Mouse (Mus musculus) right cerebral cortex, adult 18-20 months (tissue): Measurements from ENCODE around the gene Stk39.
A peak's percentile ranks its signal among the peaks of the same experiment; 100 is the strongest.

Experiments
- DNase-seq: peaks from one replicate; pipeline ENCODE4 v3.0.0; 2022; ENCODE audit warnings: mixed read lengths

The Stk39 gene

DNA sequence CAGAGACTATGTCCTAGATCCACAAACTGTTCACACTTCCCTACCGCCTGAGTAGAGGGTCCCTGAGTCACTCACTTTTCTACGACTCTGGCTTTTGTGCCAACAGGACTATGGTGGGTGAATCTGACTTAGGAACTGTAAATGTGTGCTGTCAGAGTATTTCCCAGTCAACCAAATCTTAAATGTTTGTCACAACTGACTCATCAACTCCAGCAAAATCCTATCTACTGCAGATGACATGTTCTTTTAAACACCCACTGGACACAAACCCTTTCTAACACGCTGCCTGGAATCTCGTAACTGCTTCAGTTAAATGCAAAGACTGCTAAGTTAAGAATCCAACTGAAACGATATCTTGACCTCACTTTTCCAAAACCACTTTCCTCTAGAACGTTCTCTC is 135.2 kb downstream of the Stk39 start:
- no peak for DNase-seq

- DNase-seq: no peak
These were observed 137.1 kb downstream of the Stk39 start for GRCm38 (mm10) chr2:68334945-68335344.

GRCm38 (mm10) chr2:68325306-68325705 is 146.8 kb downstream of the Stk39 start:
- DNase-seq: peak; percentile 46

- no peak for DNase-seq
These were observed 150.8 kb downstream of the Stk39 start for GRCm38 (mm10) chr2:68321230-68321629.

GRCm38 (mm10) chr2:68320670-68321069 is 151.4 kb downstream of the Stk39 start:
- DNase-seq: peak; percentile 56

- DNase-seq: no peak
These were observed 153.6 kb downstream of the Stk39 start for GRCm38 (mm10) chr2:68318452-68318851.

DNA sequence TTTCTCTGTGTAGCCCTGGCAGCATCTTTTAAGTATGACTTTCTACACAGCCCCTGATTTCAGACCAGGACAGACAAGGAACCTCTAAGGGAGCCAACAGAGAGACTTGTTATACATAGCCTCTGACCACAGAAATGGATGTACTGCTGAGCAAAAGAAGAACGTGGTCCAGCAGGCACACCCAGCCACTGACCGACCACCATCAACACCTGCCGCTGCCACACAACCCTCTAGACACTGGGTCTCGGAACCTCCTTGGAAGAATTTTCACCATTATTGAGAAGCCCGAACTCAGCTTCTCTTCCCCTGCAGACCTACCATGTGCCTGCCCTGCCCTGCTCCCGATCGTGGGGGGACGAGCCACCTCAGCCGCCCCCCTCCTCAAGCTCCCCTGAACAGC is 154.2 kb downstream of the Stk39 start:
- no peak for DNase-seq

DNA sequence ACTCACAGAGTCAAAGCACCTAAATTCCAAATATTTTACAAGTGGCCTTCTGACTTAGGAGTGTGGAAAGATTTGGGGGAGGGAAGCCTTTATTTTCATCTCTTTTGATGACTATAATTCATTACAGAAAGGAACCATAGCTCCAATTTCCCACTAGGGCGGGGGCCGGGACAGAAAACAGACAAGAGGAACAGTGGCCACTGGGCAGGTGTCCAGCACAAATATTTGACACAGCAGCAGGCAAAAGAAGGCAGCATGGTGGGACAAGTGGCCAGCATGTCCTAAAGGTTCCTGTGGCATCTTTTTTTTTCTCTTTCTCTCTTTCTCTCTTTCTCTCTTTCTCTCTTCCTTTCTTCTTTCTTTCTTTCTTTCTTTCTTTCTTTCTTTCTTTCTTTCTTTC is 154.6 kb downstream of the Stk39 start:
- DNase-seq: no peak

- DNase-seq: no peak
These were observed 156.8 kb downstream of the Stk39 start for GRCm38 (mm10) chr2:68315258-68315657.

DNA sequence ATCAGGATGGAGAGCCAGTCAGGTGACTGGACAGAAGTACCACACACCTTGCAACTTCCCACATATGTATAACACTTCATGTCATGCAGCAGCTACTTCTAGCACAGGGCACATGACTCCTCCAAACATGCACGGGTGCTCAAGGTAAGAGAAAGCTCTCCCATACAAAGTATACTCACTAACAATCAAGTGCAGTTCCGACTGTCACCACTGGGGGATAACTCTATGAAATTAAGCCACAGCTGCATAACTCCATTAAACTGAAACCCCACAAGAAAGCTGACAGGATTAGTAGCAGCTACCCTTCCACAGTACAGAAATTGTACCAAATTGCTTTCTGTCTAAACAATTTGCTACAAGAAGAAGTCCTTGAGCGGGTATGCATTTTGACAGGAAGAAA is 161.9 kb downstream of the Stk39 start:
- no peak for DNase-seq

GRCm38 (mm10) chr2:68306519-68306918 is 165.5 kb downstream of the Stk39 start:
- peak; percentile 39 for DNase-seq

GRCm38 (mm10) chr2:68304771-68305460 is 167.2 kb downstream of the Stk39 start:
- peak; percentile 86 for DNase-seq

DNA sequence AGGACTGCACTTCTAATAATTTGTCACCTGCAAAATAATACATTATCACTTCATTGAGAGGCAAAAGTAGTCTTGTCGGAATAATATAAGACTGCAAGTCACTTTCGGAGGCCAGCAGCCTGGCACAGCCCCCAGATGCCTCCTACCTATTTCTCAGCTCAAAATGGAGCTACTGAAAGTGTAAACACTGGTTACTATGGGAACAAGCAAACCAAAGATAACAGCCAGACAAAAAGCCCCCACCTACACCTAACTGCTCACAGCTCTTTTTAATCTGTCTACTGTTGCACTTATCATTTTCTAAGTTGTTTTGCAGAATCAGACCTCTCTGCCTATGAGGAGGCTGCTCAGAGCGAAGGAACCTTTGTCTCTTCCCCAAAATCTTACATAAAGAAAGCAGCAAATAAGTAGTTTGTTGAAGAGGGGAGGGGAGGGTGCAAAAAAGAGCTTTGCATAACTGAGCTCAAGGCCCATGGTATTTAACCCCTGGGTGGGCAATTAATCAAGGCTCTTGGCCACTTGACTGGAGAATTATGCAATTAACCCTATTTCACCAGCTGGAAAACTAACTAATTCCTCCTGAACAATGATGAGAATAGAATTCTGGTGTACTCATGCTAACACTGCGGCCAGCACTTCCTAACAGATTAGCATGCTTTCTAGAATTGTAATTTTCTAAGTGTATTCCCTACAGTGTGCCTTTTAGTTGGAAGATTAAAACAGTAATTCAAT is 170.1 kb downstream of the Stk39 start:
- DNase-seq: peak; percentile 82

- no peak for DNase-seq
These were observed 173.7 kb downstream of the Stk39 start for GRCm38 (mm10) chr2:68298356-68298755.

DNA sequence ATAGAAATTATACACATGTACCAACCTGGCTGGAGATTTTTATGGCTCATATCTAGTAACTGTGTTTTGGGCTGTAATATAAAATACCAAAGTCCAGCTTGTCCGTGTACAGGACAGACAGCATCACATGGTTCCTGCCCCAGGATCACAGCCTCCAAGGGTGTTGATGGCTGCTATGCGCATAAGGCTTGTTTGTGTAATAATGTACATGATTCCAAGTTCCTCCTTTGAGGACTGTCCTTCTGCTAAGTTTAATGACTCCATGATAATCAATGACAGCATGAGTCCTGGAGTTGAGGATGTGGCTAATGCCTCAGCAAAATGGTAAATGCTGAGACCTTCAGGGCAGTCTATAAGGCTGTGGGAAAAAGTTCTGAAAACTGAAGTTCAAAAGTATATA is 174.1 kb downstream of the Stk39 start:
- no peak for DNase-seq

DNA sequence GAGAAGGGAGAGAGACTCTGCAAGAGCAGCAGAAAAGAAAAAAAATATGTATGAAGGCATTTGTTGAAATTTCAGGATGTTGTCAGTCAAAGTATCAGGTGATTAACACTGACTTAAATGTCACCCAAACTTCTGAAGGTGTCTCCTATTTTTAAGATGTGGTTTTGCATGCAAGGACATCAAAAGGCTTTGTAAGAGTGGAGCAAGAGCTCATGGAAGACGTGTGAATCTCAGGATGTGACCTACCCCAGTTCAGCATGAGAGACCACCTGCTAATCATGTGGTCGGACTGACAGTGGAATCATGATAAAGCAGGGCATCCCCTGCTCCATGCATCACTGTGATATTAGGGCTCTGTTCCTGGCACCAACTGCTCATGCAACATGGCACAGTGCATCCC is 175.3 kb downstream of the Stk39 start:
- no peak for DNase-seq

GRCm38 (mm10) chr2:68292539-68293320 is 179.3 kb downstream of the Stk39 start:
- DNase-seq: no peak

- DNase-seq: no peak
These were observed 180.2 kb downstream of the Stk39 start for GRCm38 (mm10) chr2:68291895-68292294.

DNA sequence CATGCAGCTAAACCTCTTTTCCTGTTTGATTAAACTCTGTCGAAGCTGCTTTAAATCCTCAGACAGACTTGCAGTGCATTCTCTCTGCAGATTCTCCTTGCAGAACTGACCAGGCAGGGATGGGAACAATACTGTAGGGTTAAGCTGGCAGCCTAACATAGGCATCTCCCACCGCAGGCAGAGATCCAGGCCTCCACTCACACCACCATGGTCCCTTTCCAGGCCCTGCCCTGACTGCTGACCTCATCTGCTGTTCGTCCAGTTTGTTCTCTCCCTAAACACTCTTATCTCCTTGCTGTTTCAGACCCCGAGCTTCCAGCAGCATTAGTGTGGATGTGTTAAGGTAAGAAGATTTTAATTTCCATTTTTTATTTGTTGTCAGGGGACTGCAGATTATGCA is 182.1 kb downstream of the Stk39 start:
- DNase-seq: no peak

GRCm38 (mm10) chr2:68289177-68289576 is 182.9 kb downstream of the Stk39 start:
- DNase-seq: no peak

DNA sequence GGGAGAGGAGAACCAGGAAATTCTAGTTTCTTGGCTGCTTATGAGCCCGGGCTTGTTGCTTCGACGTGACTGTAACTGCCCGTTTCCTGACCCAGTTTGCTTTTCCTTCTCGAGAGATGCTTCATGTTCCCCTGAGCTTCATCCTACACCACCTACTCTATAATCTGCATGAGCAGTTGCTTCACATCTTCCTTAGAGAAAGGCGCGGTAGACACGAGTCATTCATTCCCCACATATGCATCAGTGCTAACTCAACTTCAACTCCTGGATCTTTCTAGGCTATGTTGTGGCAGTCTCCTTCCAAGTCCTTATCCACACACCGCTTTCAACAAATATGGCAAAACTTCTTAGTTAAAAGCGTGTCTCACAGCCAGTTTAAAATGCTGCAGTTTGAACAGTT is 184.0 kb downstream of the Stk39 start:
- no peak for DNase-seq

GRCm38 (mm10) chr2:68284391-68284790 is 187.7 kb downstream of the Stk39 start:
- no peak for DNase-seq

DNA sequence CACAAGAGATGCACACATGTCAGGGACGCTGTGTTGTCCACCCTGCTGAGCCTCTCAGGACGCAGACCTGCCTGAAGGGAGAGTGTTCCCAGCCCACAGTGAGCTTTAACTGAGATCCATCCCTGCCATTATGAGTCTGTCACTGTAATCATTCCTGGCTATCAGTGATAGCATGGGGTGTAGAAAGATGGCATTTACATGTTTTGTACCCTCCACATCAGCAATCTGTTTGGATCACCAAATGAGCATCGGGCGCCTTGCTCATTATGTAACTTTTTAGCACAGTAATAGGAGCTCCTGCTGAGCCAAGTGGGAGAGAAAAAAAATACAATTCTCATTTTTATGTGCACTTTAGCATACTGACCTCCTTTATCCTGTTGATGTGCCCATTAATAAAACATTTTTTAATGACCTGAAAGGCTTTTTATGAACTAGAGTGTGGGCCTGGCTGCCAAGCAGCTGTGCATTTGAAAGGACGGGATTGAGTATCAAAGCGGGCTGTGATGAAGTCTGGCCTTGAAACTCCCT is 189.0 kb downstream of the Stk39 start:
- no peak for DNase-seq

DNA sequence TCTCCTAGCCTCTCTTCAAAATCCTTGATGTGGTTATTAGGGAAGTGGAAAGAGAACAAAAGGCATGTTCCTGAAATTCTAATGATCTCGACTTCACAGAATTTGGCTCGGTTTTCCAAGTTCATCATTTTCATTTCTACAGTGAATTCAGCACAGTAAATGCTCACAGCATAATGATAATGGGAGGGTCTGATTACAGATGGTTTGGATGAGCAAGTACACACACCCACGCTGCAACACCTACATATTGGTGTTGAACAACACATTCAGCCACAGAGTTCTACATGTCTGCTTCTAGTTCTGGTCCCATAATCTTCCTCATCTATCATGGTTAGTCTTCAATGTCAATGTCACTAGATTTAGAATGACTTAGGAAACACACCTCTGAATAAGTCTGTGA is 190.5 kb downstream of the Stk39 start:
- no peak for DNase-seq
